Mouse (Mus musculus): ENCODE data around the gene 1700001F09Rik. TPM values are rescaled to one million over a fixed set of nuclear protein-coding genes. Genes with fewer than 3 reads are reported as not detected.
"Not testable (repeated sequence)": the region's sequence is repeated elsewhere in the genome, so short reads cannot be mapped to it uniquely, and the experiment has no call there.

1700001F09Rik gene
- not detected for total RNA-seq (2021)

- DNase-seq; intact Hi-C loops (cut with DNase I): not testable (repeated sequence)
Observed at GRCm38 (mm10) chr14:43347711-43348110, at the start of gene 1700001F09Rik. Gene 1700001F09Rik (minus strand): TSS chr14:43347811.

DNA sequence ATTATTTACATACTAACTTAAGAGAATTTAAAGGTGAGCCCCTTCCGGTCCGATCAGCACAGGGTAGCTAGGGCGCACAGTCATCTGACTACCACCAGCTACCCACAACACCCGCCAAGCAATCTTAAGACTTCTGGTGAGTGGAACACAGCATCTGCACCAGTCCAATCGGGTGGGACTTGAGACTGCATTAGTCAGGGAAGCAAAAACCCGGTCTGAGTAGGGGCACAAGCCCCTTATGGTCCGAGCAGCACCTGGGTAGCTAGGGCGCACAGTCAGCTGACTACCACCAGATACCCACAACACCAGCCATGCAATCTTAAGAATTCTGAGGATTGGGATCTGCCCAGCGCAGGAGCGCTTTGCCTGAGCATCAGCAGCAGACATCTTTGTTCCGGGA, 14.1 kb upstream of the 1700001F09Rik start:
- intact Hi-C loops (cut with DNase I): not testable (repeated sequence)

DNA sequence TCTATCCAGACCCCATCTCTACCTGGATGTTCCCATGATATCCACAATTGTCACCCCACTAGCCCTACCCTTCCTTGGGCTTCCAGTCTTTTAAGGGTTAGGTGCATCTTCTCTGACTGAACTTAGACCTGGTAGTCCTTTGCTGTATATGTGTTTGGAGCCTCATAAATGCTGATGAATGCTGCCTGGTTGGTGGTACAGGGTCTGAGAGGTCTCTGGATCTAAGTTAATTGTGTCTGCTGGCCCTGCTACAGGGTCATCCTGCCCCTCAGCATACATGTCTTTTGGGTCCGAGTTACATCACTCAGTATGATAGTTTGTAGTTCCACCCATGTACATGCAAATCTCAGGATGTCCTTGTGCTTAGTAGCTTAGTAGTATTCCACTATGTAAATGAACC, 11.6 kb upstream of the 1700001F09Rik start:
- intact Hi-C loops (cut with DNase I); DNase-seq: not testable (repeated sequence)

More for the DNA sequence above, 14.1 kb upstream of the 1700001F09Rik start:
- DNase-seq: not testable (repeated sequence)

- DNase-seq; intact Hi-C loops (cut with DNase I): not testable (repeated sequence)
Observed at GRCm38 (mm10) chr14:43357496-43357895, 9.9 kb upstream of the 1700001F09Rik start.

DNA sequence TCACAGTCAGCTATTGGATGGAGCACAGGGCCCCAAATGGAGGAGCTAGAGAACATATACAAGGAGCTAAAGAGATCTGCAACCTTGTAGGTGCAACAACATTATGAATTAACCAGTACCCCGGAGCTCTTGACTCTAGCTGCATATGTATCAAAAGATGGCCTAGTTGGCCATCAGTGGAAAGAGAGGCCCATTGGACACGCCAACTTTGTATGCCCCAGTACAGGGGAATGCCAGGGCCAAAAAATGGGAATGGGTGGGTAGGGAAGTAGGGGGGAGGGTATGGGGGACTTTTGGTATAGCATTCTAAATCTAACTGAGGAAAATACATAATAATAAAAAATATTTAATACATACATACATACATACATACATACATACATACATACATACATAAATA, 5.3 kb upstream of the 1700001F09Rik start:
- DNase-seq; intact Hi-C loops (cut with DNase I): not testable (repeated sequence)

GRCm38 (mm10) chr14:43337646-43338045, 10.0 kb downstream of the 1700001F09Rik start:
- DNase-seq; intact Hi-C loops (cut with DNase I): not testable (repeated sequence)

- intact Hi-C loops (cut with DNase I): not testable (repeated sequence)
Observed at GRCm38 (mm10) chr14:43331362-43331880, 16.2 kb downstream of the 1700001F09Rik start.

DNA sequence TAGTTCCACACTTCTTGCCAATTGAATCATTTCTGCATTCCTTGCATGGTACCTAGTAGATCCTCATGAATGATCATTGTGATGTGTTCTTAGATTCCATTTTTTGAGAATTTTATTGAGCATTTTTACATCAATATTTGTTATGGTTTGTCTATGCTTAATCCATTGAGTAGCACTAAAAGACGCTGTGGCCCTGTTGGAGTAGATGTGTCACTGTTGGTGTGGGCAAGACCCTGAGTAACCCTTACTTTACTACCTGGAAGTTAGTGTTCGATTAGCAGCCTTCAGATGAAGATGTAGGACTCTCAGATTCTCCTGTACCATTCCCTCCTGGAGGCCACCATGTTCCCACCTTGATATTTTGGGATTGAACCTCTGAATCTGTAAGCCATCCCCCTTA, 19.0 kb downstream of the 1700001F09Rik start:
- DNase-seq; intact Hi-C loops (cut with DNase I): not testable (repeated sequence)

More at GRCm38 (mm10) chr14:43331362-43331880, 16.2 kb downstream of the 1700001F09Rik start:
- not testable (repeated sequence) for DNase-seq

GRCm38 (mm10) chr14:43319516-43319915, 28.1 kb downstream of the 1700001F09Rik start:
- intact Hi-C loops (cut with DNase I): not testable (repeated sequence)

DNA sequence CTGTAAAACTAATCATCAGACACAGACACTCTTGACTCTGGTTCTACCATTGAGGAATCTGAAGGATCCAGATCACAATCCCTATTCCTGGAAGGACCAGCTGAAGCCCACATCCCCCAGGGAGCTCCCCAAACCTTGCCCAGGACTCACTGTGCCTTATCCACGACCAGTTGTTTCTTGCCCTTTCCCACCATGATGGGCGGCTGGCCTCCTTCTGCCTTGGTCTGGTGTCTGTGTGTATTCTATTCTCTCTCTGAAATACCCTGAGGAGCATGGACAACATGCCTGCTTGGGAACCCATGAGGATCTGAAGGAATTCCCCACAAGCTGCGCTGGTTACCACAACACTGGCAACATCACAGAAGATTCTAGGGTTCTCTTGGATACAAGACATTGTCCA, 54.1 kb downstream of the 1700001F09Rik start, which contains the start of gene Gm8127:
TSS of gene Gm8127 (minus strand) at position 330 of the 400 bp plus-strand sequence.
- intact Hi-C loops (cut with DNase I); DNase-seq: not testable (repeated sequence)

More at GRCm38 (mm10) chr14:43319516-43319915, 28.1 kb downstream of the 1700001F09Rik start:
- not testable (repeated sequence) for DNase-seq

Other genes with a start within 250 kb of the 1700001F09Rik start
- not detected for gene Gm8104, start 247.2 kb downstream of the 1700001F09Rik start, total RNA-seq (2021)
- gene Gm7233, start 167.9 kb downstream of the 1700001F09Rik start, total RNA-seq (2021): not detected
- gene Gm8122, start 112.5 kb downstream of the 1700001F09Rik start, total RNA-seq (2021): not detected
- gene Gm8126, start 89.2 kb downstream of the 1700001F09Rik start, total RNA-seq (2021): not detected
- gene Gm9732, start 72.8 kb downstream of the 1700001F09Rik start, total RNA-seq (2021): not detected
- gene Gm8127, start 54.0 kb downstream of the 1700001F09Rik start, total RNA-seq (2021): not detected
- gene Gm8138, start 68.5 kb upstream of the 1700001F09Rik start, total RNA-seq (2021): not detected
- not detected for gene Gm5799, start 195.8 kb upstream of the 1700001F09Rik start, total RNA-seq (2021)
- gene Gm17654, start 231.3 kb upstream of the 1700001F09Rik start, total RNA-seq (2021): not detected